Mouse (Mus musculus) ES-E14 (cell line): Measurements from ENCODE around the gene Hspa4l.

Experiments
- CHD2 ChIP-seq: IDR thresholded peaks from 2 replicates; pipeline ENCODE4 v1.6.1; 2014; ENCODE audit warnings: mild to moderate bottlenecking, low read depth, low read length, inconsistent platforms
- HCFC1 ChIP-seq: IDR thresholded peaks from 2 replicates; pipeline ENCODE4 v1.6.1; 2012; ENCODE audit warnings: low read length, inconsistent platforms, borderline replicate concordance; ENCODE audit not compliant: insufficient read depth
- MAFK ChIP-seq: IDR thresholded peaks from 2 replicates; pipeline ENCODE4 v1.6.1; 2014; ENCODE audit warnings: mild to moderate bottlenecking, low read depth, low read length, inconsistent platforms; ENCODE audit not compliant: insufficient read depth
- ZC3H11A ChIP-seq: IDR thresholded peaks from 2 replicates; pipeline ENCODE4 v1.6.1; 2012; ENCODE audit warnings: low read depth, mild to moderate bottlenecking, inconsistent platforms, low read length, borderline replicate concordance
- ZNF384 ChIP-seq: IDR thresholded peaks from 2 replicates; pipeline ENCODE4 v1.6.1; 2012; ENCODE audit warnings: low read depth, low read length, inconsistent platforms

DNA sequence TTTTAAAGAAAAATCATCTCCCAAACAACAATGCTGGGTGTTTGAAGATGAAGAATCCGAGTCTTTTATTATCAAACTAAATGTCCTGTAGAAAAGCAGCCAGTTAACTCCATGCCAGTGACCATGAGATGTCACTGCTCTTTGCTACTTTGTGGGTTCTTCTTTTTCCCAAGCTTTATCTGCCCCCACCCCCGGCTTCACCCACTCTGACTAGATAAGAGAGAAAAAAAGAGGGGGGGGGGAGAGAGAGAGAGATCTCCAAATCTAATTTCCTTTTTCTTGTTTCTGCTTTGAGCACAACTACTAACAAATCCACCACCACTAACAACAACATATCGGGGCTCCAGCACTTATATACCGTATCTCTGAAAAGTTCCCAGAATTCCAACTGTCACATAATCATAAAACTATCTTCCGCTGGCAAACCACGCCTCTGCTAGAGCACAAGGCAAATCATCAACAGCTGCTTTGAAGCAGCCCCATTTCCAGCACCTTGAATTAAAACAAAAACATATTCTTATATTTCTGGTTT, 5.8 kb upstream of the Hspa4l start:
- TF ChIP-seq HCFC1 (no peak), ZNF384 (no peak), ZC3H11A (no peak), MAFK (no peak), CHD2 (no peak)
